Mouse (Mus musculus) heart, postnatal 14 days (tissue): ENCODE measurements at regions not wholly inside any gene's neighbourhood (a gene's known extent, or its start where the extent isn't known, plus 50 kb on each side); places are given as distances from the start of the nearest gene placed in this dataset.

Experiments
- DNase-seq, 2 experiments: peaks; one replicate each; pipeline ENCODE4 v3.0.0; 2021 to 2022
- intact Hi-C: fragments of 180-260 bp; cut with DNase I; formaldehyde crosslinking; loops from one replicate; pipeline ENCODE4 v1.15.1; 2025

- intact Hi-C loops = loop anchor here (1.0 to 5.0 kb wide), 7 partner anchors 56 to 601 kb away; partner anchors contain the start of gene Edn1
- DNase-seq = peak; percentile 11 to 35
Observed at GRCm38 (mm10) chr13:42244240-42245086, 56.8 kb upstream of the Edn1 start.

- intact Hi-C loops = loop anchor here (2.0 to 5.0 kb wide), 5 partner anchors 55 to 537 kb away; partner anchors contain the start of gene Edn1
- DNase-seq = peak in 1 of 2 experiments; percentile 6
Observed at GRCm38 (mm10) chr13:42245753-42246409, 55.4 kb upstream of the Edn1 start.
